Mouse (Mus musculus): ENCODE results near the gene Srl.
A peak's percentile ranks its signal among the peaks of the same experiment; 100 is the strongest.
"Not testable (repeated sequence)": the region's sequence is repeated elsewhere in the genome, so short reads cannot be mapped to it uniquely, and the experiment has no call there.

The Srl gene

GRCm38 (mm10) chr16:4541501-4542198, at the start of gene Srl:
Gene Srl (minus strand): TSS chr16:4541816.
- DNase-seq (ENCODE audit: low spot score in 2 of 2) = peak; percentile 99 to 100

DNA sequence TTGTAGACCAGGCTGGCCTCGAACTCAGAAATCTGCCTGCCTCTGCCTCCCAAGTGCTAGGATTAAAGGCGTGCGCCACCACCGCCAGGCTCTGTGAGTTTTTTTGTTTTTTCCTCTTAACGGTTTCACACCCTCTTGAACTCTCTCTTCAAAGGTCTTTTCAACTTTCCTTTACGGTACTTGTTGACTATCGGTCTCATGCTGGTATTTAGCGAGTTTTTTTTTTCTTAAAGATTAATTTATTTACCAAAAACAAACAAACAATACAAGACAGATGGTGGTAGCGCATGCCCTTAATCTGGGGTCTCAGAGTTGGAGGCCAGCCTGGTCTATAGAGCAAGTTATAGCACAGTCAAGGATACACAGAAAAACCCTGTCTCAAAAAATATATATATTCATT, 48.6 kb upstream of the Srl start:
- DNase-seq (ENCODE audit: low spot score in 2 of 2) = no peak

DNA sequence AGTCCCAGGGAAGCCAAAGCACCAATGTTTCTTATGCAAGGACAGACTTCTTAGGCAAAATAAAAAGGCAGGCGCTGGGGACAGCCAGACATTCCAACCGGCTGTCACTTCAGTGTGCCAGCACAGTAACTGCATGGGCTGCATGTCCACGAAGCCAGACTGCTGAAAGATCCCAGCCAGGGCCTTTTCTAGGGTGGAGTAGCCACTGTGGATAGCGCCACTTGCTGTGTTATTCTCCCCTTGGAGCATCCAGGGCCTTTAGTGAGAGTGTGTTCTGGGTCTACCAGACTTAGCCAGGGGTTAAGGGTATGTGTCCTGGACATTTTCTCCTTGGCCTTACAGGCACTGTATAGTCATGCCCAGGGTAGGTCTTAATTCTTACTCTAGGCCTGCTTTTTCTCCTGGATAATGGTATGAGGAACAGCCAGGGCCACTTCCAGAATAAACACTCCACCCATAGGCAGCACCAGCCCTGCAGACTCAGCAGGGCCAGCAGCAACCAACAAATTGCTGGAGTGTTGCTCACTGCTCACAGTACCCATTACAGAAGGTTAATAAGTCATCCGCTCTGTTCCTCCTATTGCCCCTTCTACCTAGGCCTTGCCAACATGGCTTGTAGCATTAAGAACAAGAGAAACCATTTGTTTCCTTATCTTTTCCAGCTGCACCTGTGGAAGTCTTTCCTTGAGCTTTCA, 46.0 kb upstream of the Srl start:
- no peak for DNase-seq (ENCODE audit: low spot score in 2 of 2)

- peak; percentile 81 to 89 for DNase-seq (ENCODE audit: low spot score in 2 of 2)
Observed at GRCm38 (mm10) chr16:4586531-4587123, 45.0 kb upstream of the Srl start.

GRCm38 (mm10) chr16:4585642-4586530, 44.3 kb upstream of the Srl start:
- no peak for DNase-seq (ENCODE audit: low spot score in 2 of 2)

DNA sequence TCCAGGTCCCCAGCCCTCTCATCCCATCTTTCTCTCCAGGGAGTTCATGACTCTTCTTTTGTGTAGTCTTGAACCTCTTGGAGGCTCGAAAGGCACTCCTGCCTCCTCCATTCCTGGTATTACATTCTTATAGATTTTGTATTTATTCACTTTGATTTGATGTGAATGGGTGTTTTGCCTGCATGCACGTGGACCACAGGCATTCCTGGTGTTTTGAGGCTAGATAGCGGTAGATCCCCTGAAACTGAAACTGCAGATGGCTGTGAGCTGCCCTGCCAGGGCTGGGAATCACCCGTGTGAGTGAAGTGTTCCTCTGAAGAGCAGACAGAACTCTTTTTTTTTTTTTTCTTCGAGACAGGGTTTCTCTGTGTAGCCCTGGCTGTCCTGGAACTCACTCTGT, 42.8 kb upstream of the Srl start:
- no peak for DNase-seq (ENCODE audit: low spot score in 2 of 2)

- no peak for DNase-seq (ENCODE audit: low spot score in 2 of 2)
Observed at GRCm38 (mm10) chr16:4583807-4584206, 42.2 kb upstream of the Srl start.

DNA sequence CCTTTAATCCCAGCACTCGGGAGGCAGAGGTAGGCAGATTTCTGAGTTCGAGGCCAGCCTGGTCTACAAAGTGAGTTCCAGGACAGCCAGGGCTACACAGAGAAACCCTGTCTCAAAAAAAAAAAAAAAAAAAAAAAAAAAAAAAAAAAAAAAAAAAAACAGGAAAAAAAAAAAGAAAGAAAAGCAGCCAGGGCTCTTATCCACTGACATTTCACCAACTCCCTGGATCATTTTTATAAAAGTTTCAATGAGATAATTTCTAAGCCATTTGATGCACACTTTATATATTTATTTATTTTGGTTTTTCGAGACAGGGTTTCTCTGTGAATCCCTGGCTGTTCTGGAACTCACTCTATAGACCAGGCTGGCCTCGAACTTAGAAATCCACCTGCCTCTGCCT, 39.6 kb upstream of the Srl start:
- DNase-seq (ENCODE audit: low spot score in 2 of 2) = not testable (repeated sequence)

GRCm38 (mm10) chr16:4578630-4579029, 37.0 kb upstream of the Srl start:
- DNase-seq (ENCODE audit: low spot score in 2 of 2) = no peak

DNA sequence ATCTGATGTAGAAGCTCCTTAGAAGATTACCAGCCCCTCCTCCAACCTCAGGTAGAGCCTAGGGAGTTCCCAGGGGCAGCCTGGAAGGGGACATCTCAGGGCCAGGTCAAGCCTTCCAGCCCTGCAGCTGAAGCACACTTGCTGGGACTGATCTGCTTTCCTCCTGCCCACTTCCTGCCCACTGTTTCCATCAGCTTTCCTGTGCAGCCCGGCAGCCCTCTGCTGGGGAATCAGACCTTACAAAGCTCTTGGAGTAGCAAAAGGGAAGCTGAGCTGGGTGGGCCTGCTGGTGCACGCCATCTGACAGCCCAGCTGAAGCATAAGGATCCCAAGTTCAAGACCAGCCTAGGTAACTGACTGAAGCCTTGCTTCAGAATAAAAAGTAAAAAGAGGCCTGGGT, 35.3 kb upstream of the Srl start:
- no peak for DNase-seq (ENCODE audit: low spot score in 2 of 2)

- no peak for DNase-seq (ENCODE audit: low spot score in 2 of 2)
Observed at GRCm38 (mm10) chr16:4576038-4576437, 34.4 kb upstream of the Srl start.

- DNase-seq (ENCODE audit: low spot score in 2 of 2) = no peak
Observed at GRCm38 (mm10) chr16:4570737-4571136, 29.1 kb upstream of the Srl start.

- DNase-seq (ENCODE audit: low spot score in 2 of 2) = peak in 1 of 2 experiments; percentile 75
Observed at GRCm38 (mm10) chr16:4567912-4568311, 26.3 kb upstream of the Srl start.

- peak in 1 of 2 experiments; percentile 47 for DNase-seq (ENCODE audit: low spot score in 2 of 2)
Observed at GRCm38 (mm10) chr16:4560145-4560952, 18.7 kb upstream of the Srl start.

DNA sequence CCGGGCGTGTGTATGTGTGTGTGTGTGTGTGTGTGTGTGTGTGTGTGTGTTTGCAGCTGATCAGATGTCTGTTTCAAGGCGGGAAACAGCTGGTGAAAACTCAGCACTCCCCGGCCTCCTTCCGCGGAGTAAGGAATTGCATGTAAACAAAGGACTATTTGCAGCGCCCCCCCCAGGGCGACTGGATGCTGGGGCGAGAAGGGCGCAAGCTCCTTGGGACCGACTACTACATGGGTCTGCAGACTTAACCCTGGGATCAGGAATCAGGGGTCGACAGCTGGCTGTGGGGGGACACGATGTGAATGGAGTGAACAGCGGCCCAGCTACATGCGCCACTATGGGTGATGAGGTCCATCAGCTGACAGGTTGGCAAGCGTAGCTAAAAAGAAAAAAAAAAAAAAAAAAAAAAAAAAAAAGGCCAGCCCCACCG, 18.1 kb upstream of the Srl start, which contains the start of gene Tfap4:
Tfap4 (minus strand) TSS at position 140 of the 430 bp plus-strand sequence.
- DNase-seq (ENCODE audit: low spot score in 2 of 2) = peak; percentile 71 to 86

DNA sequence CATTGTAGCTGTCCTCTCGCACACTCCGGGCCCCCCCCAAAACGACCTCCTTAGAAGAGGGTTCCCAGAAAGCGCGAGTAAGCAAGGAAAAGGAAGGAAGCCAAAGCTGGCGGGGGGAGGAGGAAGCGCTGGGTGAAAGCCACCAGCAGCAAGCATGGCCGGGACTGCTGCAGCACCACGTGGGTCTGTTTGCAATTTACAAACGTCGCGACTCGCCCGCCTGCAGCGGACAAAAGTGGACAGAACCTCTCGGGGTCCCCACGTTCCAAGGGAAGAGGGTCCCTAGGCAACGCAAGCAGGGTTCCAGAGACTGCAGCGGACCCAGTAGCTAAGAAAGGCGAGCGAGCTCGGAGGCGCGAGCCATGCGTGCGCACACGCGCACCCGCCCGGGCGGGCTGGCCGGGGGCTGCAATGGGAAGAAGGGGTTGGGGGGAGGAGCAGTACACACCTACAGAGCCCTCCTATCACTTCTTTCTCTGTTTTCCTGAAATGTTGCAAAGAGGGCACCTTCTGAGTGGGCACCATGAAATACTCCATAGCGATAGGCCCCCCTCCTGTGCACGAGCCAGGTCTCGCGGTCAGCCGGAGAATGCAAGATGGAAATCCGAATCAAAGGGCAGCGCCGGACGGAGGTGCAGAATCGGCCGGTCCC, 17.5 kb upstream of the Srl start:
- peak in 1 of 2 experiments; percentile 68 for DNase-seq (ENCODE audit: low spot score in 2 of 2)

DNA sequence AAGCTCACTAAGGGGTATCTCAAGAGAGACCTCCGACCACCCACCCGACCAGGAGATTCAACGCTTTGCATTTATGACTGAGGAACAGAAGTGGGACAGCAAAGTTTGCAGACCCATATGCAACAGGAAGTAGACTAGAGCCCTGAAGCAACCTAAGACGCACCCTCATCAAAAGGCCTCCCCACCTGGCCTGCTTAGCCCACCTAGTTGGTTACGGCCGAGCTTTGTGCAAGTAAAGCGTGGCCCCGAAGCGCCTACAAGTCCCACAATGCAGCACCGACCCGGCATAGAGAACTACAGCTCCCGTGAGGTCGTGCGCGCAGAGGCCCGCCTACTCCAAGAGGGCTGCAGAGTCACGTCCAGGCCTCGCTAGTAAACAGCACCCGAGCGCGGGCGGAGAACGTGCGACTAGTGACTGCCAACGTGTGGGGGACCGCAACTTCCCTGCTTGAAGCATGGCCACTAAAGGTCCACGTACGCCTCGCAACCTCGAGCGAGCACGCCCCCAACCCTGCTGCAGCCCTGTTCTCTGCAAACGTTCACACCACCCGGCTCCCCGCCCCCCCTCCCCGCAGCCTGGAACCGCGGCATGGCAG, 16.9 kb upstream of the Srl start:
- peak; percentile 80 to 95 for DNase-seq (ENCODE audit: low spot score in 2 of 2)

- peak; percentile 51 to 57 for DNase-seq (ENCODE audit: low spot score in 2 of 2)
Observed at GRCm38 (mm10) chr16:4557949-4558348, 16.3 kb upstream of the Srl start.

GRCm38 (mm10) chr16:4557085-4557484, 15.5 kb upstream of the Srl start:
- DNase-seq (ENCODE audit: low spot score in 2 of 2) = no peak

DNA sequence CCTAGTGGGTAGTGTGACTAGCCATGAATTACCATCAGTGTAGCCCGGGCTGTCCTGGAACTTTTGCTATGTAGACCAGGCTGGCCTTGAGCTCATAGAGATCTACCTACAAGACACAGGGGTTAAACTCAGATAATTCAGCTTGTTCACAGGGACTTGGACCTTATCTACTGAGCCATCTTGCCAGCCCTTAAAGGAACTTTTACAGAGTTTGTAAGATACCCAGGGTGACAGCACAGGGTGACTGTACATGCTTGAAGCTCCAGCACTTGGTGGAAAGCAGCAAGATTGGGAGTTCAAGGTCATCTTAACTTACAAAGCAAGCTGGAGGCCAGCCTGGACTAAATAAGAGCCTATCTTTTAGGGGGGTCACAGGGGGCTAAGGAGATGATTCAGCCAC, 13.9 kb upstream of the Srl start:
- DNase-seq (ENCODE audit: low spot score in 2 of 2) = no peak
